Mouse (Mus musculus) central nervous system, embryonic 14 days (tissue): Measurements from ENCODE around the gene Il9r. TPM values are rescaled to one million over a fixed set of nuclear protein-coding genes. Genes with fewer than 3 reads are reported as not detected.

ENCODE experiments used
- polyA plus RNA-seq: library from polyadenylated mRNA; depleted of rRNA; stranded (reverse); fragments of >200 nt; gene quantifications from 2 replicates; pipeline ENCODE4 v1.2.3, GENCODE M21; 2012; rRNA removed

Gene Il9r
- polyA plus RNA-seq, result 0.02 and 0.09 TPM in 2 replicates

DNA sequence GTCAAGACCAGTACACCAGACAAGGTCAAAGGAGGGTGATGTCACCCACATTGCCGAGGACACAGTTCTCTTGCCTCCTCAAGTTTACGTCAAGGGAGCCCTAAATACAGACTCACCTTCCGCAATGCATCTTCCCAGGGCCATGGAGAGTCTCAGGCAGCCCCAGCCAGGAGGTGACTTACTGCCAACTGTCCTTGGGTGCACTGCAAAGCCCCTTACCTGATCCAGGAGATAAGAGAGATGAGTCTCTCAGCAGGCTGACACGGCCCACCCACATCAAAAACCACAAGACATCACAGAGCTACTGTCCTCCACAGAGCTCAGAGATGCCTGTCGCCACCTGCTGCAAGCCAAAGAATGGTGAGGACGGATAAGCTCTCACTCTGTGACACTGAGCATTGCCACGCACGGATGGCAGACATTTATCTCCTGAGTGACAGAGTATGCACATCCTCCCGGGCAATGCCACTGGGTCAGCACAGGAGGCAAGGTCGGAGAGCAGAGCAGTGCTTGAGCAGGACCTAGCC is at the start of gene Il9r:
Gene Il9r (minus strand): TSS at position 205 of the 527 bp plus-strand sequence.

DNA sequence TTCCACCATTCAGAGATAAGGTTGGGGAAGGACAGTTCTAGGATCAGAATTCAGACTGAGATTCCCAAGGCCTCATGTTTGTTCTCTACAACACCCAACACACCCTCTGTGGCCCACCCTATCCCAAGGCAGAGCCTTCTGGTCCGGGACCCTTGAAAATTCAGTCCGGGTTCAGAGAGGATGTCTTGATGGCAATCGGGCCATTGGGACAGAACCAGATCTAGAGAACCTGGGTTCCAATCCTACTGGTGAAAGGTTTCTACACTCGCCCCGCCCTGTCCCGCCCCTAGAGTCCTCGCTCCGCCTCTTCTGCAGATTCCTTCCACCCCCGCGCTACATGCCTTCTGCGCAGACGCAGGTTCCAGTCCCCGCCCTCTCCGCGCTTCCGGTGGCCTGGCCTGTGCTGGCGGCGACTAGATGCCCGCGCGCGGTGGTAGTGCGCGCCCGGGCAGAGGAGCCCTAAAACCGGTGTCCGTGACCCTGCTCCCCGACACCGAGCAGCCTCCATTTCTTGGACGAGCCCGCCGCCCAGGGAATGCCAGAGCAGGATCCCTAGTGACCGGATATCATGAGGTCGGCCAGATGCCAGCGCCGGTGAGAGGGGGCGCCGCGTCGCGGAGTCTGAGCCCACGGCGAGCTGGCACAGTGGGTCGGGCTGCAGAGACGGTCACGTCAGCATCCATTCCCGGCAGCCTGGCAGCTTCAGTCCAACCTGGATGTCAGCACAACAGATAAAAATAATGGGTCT is 26.2 kb upstream of the Il9r start, which contains the start of gene Mpg:
Gene Mpg (plus strand): TSS at position 382 of the 748 bp plus-strand sequence.

DNA sequence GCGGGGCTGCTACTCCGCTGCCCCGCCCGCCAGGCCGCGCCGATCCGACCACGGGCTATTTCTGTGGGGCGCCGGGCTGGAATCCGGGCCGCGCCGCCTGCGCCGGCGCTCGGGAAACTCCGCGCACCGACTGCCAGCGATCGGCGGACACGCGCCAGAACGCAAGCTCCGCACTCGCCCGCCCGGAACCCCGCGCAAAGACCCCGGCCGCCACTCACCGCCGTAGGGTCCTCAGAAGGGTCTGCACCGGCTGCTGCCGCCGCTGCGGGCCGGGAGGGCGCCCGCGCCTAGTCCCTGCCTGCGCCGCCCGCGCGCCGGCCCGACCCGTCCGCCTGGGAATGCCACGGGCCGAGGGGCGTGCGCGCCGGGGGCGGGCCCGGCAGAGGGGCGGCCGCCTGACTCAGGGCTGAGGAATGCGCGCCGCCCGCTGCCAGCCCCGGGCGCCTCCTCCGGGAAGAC is 21.9 kb upstream of the Il9r start, which contains the start of gene Rhbdf1:
Gene Rhbdf1 (minus strand): TSS at position 350 of the 459 bp plus-strand sequence.

DNA sequence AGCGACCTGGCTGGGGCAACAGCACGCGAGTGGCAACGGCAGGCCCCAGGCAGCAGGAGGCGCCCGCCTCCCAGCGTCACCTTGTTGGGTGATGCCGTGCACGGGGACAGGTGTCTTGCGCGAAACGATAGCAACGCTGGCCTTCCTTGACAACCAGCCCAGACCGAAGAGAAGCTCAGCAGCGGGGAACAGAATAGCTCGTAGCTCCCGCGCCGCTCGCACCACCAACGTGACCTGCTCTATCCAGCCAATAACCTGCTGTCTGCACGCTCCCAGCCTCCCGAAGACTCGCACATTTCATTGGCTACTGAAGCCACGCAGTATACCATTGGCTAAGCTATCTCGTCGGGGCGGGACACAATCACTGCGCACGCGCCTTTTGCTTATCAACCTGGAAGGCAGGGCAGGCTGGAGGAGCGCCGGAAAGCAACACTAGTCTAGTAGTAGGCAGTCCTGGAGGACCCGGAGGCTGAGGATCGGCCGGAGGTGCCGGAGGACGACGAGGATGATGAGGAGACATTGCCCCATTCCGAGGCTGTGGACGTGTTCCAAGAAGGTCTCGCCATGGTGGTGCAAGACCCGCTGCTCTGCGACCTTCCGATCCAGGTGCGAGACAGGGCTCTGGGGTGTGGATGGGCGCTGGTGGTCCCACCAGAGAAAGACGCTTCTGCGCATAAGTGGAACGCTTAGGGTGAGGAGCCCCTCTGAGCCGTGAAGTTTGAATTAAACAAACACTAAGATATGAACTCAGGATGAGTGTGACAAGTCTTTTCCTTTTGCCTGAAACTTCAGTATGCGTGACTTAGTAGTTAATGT is 5.2 kb upstream of the Il9r start, which contains the start of gene Snrnp25:
Gene Snrnp25 (plus strand): TSS at position 358 of the 816 bp plus-strand sequence.

Other genes starting within 250 kb of the Il9r start
- gene 4930524B15Rik, start 234.7 kb downstream of the Il9r start, polyA plus RNA-seq, result 0.29 and 0.41 TPM in 2 replicates
- gene Nsg2, start 199.8 kb downstream of the Il9r start, polyA plus RNA-seq, result 719 and 909 TPM in 2 replicates
- gene Snrnp25, start 5.1 kb upstream of the Il9r start, polyA plus RNA-seq, result 52.4 and 61.1 TPM in 2 replicates
- gene Rhbdf1, start 22.0 kb upstream of the Il9r start, polyA plus RNA-seq, result 30.8 and 50.6 TPM in 2 replicates
- 21.4 and 25.4 TPM in 2 replicates for gene Mpg, start 26.2 kb upstream of the Il9r start, polyA plus RNA-seq
- 83.1 and 85.1 TPM in 2 replicates for gene Nprl3, start 67.4 kb upstream of the Il9r start, polyA plus RNA-seq
- gene Hba-x, start 76.1 kb upstream of the Il9r start, polyA plus RNA-seq, result 41.2 and 47.2 TPM in 2 replicates
- 1,275 and 2,575 TPM in 2 replicates for gene Hba-a1, start 83.2 kb upstream of the Il9r start, polyA plus RNA-seq
- gene Hbq1b, start 86.7 kb upstream of the Il9r start, polyA plus RNA-seq, result 1.3 and 1.9 TPM in 2 replicates
- gene Hba-a2, start 96.2 kb upstream of the Il9r start, polyA plus RNA-seq, result 2,538 and 5,404 TPM in 2 replicates
- 0.64 and 0.80 TPM in 2 replicates for gene Hbq1a, start 99.8 kb upstream of the Il9r start, polyA plus RNA-seq
- 29.9 and 36.8 TPM in 2 replicates for gene Sh3pxd2b, start 147.5 kb upstream of the Il9r start, polyA plus RNA-seq